Mouse (Mus musculus): ENCODE results near the gene Birc7. TPM values are rescaled to one million over a fixed set of nuclear protein-coding genes. Genes with fewer than 3 reads are reported as not detected.

Gene Birc7
- total RNA-seq (2023): not detected

DNA sequence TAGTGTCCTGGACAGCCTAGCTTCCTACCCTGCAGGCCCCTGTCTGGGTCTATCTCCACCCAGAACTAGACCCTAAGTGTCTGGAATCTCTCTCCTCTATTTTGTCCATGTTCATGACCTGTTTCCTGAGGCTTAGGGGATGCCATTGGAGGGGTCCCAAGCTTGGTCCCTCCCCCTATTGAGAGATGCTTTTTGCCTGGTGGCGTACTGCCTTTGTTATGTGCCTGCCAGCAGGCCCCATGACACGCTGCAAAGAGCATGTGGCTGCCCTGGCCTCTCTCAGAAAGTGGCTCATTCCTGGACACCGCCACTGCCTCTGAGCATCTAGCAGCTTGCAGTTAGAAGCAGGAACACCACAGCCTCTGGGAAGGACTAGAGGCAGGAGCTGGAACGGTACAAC is at the start of gene Birc7:
Birc7 (plus strand) TSS at position 301 of the 400 bp plus-strand sequence.

GRCm38 (mm10) chr2:180920810-180921400 is 7.9 kb upstream of the Birc7 start, which contains the start of gene Ythdf1:
Ythdf1 (minus strand) TSS chr2:180920949.

DNA sequence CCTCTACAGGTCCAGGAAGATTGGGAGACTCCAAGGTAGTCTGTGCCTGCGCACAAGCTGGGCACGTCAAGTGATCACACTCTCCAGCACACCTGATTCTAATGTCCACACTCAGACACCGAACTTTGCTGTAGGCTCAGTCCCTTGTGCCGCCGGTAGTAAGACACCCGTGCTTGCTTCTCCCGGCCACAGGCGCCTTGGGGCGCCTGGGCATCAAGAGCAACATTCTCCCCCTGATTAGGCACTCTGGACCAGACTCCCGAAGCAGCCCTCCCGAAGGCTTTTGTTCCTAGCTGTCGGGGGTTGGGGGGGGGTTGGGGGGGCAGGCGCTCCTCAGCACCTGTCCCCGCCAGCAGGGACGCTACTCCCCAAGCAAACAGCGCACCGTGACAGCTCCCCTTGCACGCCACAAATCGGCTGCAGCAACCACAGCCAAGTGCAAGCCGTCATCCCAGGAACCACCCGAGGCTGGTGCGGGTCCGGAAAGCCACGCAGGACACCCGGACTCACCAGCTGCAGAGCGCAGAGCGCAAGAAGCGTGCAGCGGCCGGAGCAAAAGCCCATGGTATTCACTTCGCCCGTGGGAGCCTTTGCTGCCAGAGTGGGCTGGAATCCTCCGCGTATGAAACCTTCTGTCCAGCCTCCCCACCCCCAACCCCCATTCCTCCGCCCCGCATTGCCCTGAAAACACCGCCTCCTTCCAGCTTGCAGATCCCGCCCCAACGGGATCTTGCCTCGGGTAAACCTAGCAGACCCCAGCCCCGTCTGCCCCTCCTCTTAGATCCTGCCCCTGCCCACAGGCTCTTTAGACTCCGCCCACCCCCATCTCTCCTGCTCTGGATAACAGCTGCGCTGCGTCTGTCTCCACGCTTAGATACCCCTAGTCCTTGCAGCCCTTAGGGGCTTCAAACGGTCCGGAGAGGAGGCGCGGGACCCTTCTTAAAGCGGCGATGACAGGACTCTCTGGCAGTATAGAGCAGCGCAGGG is 25.5 kb downstream of the Birc7 start, which contains the start of gene Nkain4:
Nkain4 (minus strand) TSS at position 639 of the 987 bp plus-strand sequence.

DNA sequence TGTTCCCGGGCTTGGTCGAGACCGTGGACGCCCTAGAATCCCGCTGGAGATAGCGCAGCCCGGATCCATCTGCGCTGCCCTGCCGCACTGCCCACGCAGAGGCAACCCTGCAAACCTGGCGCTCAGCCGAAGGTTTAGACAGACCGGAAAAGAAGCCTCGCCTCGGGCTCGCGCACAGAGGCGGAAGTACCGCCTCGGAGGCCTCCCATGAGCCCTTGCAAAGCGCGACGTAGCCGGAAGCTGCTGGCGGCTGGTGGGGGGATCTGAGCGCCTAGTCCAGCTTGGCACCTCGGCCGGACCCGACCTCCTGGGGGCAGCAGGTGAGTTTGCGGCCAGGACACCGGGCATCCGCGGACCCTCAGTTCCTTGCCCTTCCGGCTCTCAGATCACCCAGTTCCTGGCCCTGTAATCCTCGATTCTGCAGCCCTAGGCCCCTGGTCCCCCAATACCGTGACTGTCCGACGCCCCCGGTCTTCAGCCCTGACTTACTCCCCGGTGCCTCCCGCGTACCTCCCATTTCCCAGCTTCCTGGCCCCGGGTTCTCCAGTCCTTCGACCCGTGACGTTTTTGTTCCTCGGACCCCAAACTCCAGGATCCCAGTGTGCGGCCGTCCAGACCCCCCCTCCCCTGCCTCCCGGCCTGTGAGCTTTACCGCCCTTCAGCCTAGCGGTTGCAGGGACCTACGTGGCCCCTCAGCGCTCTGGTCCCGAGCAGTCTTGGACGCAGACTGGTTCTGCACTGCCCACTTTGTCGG is 38.4 kb downstream of the Birc7 start, which contains the start of gene Arfgap1:
Arfgap1 (plus strand) TSS at position 216 of the 754 bp plus-strand sequence.

Other genes with a start within 250 kb of the Birc7 start
- 10 to 100 TPM; 56.2 to 63.5 TPM for gene Dido1, start 219.0 kb upstream of the Birc7 start, total RNA-seq (2023)
- 10 to 100 TPM; 41.9 to 43.5 TPM for gene Gid8, start 218.9 kb upstream of the Birc7 start, total RNA-seq (2023)
- 1 to 10 TPM; 7.6 to 8.0 TPM for gene Slc17a9, start 203.8 kb upstream of the Birc7 start, total RNA-seq (2023)
- gene Bhlhe23, start 152.1 kb upstream of the Birc7 start, total RNA-seq (2023): not detected
- 10 to 100 TPM; 72.0 to 73.2 TPM for gene Ythdf1, start 8.1 kb upstream of the Birc7 start, total RNA-seq (2023)
- 1 to 10 TPM in 1 of 2 experiments, not detected in 1; 3.5 TPM for gene Nkain4, start 25.7 kb downstream of the Birc7 start, total RNA-seq (2023)
- gene Arfgap1, start 38.2 kb downstream of the Birc7 start, total RNA-seq (2023): 10 to 100 TPM; 51.0 to 54.5 TPM
- gene Col20a1, start 57.5 kb downstream of the Birc7 start, total RNA-seq (2023): 1 to 10 TPM; 1.5 to 1.8 TPM
- not detected for gene Chrna4, start 114.5 kb downstream of the Birc7 start, total RNA-seq (2023)
- gene Kcnq2, start 206.3 kb downstream of the Birc7 start, total RNA-seq (2023): not detected
- gene Eef1a2, start 228.0 kb downstream of the Birc7 start, total RNA-seq (2023): not detected

Measured in monocyte, adult 59 days (primary cell).